Mouse (Mus musculus) liver, adult 2 months (tissue): Measurements from ENCODE around the gene Tenm3.

Source experiments
- CTCF ChIP-seq: fragments of 200-500 bp; IDR thresholded peaks from 2 replicates; pipeline ENCODE4 v1.5.1; 2011; ENCODE audit warnings: low read depth, low read length, control low read depth
- POLR2A ChIP-seq: fragments of 200-500 bp; IDR thresholded peaks from 2 replicates; pipeline ENCODE4 v1.6.1; 2011; ENCODE audit warnings: low read length, control low read depth; ENCODE audit not compliant: insufficient read depth; ENCODE audit errors: extremely low read depth

GRCm38 (mm10) chr8:48400572-48400972 is 443.2 kb downstream of the Tenm3 start:
- no peak for TF ChIP-seq POLR2A
- TF ChIP-seq CTCF: no peak
